Mouse (Mus musculus): ENCODE data around the gene Krtap12-1.
"Not testable (repeated sequence)": the region's sequence is repeated elsewhere in the genome, so short reads cannot be mapped to it uniquely, and the experiment has no call there.

DNA sequence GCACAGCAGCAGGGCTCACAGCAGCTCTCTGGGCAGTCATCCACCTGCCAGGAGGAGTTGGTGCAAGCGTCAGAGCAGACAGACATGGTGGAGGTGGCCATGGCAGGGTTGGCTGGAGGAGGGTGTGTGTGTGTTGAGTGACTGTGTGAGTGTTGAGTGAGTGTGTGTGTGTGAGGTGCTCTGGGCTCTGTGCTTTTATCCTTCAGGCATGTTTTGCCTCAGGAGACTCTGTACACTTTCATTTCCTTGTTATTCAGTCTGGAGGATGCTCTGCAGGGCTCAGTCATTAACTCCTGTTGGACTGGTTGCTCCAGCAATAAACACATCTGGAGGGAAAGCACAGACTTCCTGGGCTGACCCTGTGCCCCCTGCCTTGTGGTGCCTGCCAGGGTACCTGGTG, 30.9 kb downstream of the Krtap12-1 start, which contains the start of gene Gm9736:
- TF ChIP-seq CTCF, POLR2A (IDR thresholded peaks at IDR 0.05; ENCODE audit: extremely low read depth, insufficient read depth, low read length): not testable (repeated sequence)
